ENCODE assay signal across 8 mouse cellular contexts in the genomic region with DNA sequence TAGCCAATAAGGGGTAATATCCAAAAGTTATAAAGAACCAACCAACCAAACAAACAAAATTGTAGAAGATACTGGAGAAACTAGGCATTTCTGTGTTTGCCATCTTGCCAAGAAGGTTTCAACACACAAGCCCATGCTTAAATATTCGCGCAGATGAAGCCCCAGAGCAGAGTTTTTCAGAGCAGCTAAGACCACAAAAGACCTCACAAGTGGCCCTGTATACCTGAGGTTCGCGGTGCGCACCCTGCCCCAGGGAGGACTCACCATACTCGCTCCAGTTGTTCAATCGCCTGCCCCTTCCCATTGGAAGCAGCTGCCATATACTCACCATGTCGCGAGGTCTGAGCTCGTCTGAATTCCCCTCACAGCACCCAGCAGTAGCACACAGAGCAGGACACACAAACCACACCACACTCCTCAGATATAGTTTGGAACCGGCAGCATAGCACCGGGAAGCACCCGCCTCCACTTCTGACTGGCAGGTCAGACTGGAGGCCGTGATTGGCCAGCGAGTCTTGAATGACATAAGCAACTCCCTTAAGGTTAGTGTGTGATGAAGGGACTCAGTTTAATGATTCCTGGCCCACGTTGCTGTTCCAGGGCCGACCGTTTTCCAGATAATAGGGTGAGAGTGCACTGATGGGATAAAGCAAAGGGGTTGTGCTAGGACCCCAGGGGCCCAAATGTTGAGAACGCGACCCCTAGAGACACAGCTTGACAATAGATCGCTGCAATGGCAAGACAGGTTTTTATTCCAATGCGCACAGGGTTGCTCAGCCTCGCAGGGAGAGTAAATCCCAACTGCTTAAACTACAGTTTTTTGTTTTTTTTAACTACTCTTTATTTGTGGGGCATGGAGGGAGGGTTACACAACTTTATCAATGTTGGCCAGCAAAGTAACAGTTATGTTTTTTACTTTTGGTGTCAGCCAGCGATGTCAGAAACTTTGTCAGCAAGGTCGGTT. TPM values are rescaled to one million over a fixed set of nuclear protein-coding genes. Genes with fewer than 3 reads are reported as not detected.
A peak's percentile ranks its signal among the peaks of the same experiment; 100 is the strongest.
DNase-seq lines count a peak whose midpoint lies in the region; ATAC-seq and TF ChIP-seq lines count a peak whose summit lies in the region.
"Not testable (repeated sequence)": the region's sequence is repeated elsewhere in the genome, so short reads cannot be mapped to it uniquely, and the experiment has no call there.

A gene (minus strand): TSS at position 437 of the 964 bp plus-strand sequence.

- peak; percentile 71 for DNase-seq in c-Kit-positive CD71-positive TER-119-positive erythroid progenitor cells, embryonic 14.5 days (ENCODE audit: low spot score)
- DNase-seq in heart, postnatal 0 days (ENCODE audit: low spot score), result peak; percentile 50
- DNase-seq in kidney, postnatal 25 days, result peak; percentile 80 to 87
- DNase-seq in neural tube, embryonic 10.5 days (ENCODE audit: extremely low spot score, low spot score), result peak; percentile 60

- H3K9ac ChIP-seq in forebrain, embryonic 13.5 days, result peak within 1 kb of the TSS; percentile 46; the same call in 1 of the 2 replicates
- peak within 1 kb of the TSS; percentile 42; the same call in 1 of the 2 replicates for H3K9ac ChIP-seq in heart, postnatal 0 days (replicated peaks; ENCODE audit: low read depth, low read length)
- H3K9ac ChIP-seq in liver, embryonic 12.5 days, result peak within 1 kb of the TSS; percentile 60
- not testable (repeated sequence) for H3K9ac ChIP-seq in stomach, embryonic 15.5 days

- WGBS in forebrain, embryonic 13.5 days, result 3% methylated on average over 25 of the region's 25 CpGs
- 4% methylated on average over 25 of the region's 25 CpGs for WGBS in heart, postnatal 0 days
- 3% methylated on average over 25 of the region's 25 CpGs for WGBS in liver, embryonic 12.5 days (ENCODE audit: insufficient replicate concordance)
- WGBS in stomach, embryonic 15.5 days, result 2% methylated on average over 25 of the region's 25 CpGs

- not testable (repeated sequence) for H3K27ac ChIP-seq in forebrain, embryonic 13.5 days; heart, postnatal 0 days (ENCODE audit: low read depth); liver, embryonic 12.5 days; stomach, embryonic 15.5 days

- not testable (repeated sequence) for TF ChIP-seq CTCF in heart, postnatal 0 days (IDR thresholded peaks at IDR 0.05; ENCODE audit: low read depth)

- not testable (repeated sequence) for TF ChIP-seq EP300 in heart, postnatal 0 days (IDR thresholded peaks at IDR 0.05; ENCODE audit: low read depth)

- ATAC-seq in CD4-positive, CD25-positive, alpha-beta regulatory T cell, adult 4 months, result peak; percentile 81
- peak; percentile 99 for ATAC-seq in forebrain, embryonic 13.5 days
- peak; percentile 91 for ATAC-seq in heart, postnatal 0 days (ENCODE audit: insufficient read depth, low read depth)
- peak; percentile 100 for ATAC-seq in liver, embryonic 12.5 days
- peak; percentile 99 for ATAC-seq in stomach, embryonic 15.5 days (ENCODE audit: insufficient read depth, low FRiP score, low read depth)

- not testable (repeated sequence) for H3K27me3 ChIP-seq in forebrain, embryonic 13.5 days; heart, postnatal 0 days (ENCODE audit: control insufficient read depth, insufficient read depth, low read length); liver, embryonic 12.5 days (replicated peaks); stomach, embryonic 15.5 days (replicated peaks)

- not testable (repeated sequence) for H3K4me1 ChIP-seq in forebrain, embryonic 13.5 days; heart, postnatal 0 days (ENCODE audit: control insufficient read depth, insufficient read depth); liver, embryonic 12.5 days; stomach, embryonic 15.5 days

- H3K4me2 ChIP-seq in forebrain, embryonic 13.5 days, result peak within 1 kb of the TSS; percentile 54
- peak within 1 kb of the TSS; percentile 63 for H3K4me2 ChIP-seq in heart, postnatal 0 days (ENCODE audit: low read depth, low read length)
- peak within 1 kb of the TSS; percentile 62 for H3K4me2 ChIP-seq in liver, embryonic 12.5 days
- peak within 1 kb of the TSS; percentile 55 for H3K4me2 ChIP-seq in stomach, embryonic 15.5 days

- H3K36me3 ChIP-seq in forebrain, embryonic 13.5 days (ENCODE audit: poor library complexity, severe bottlenecking); heart, postnatal 0 days (replicated peaks; ENCODE audit: control insufficient read depth, insufficient read depth, low read length); liver, embryonic 12.5 days; stomach, embryonic 15.5 days: not testable (repeated sequence)

- peaks cover 11% of the 10 kb centered on the region for H3K9me3 ChIP-seq in forebrain, embryonic 13.5 days (replicated peaks)
- not testable (repeated sequence) for H3K9me3 ChIP-seq in heart, postnatal 0 days (replicated peaks; ENCODE audit: control insufficient read depth, low read length); liver, embryonic 12.5 days (replicated peaks); stomach, embryonic 15.5 days

- peak within 1 kb of the TSS; percentile 41 for H3K4me3 ChIP-seq in forebrain, embryonic 13.5 days
- H3K4me3 ChIP-seq in heart, postnatal 0 days (ENCODE audit: low read depth, low read length), result peak within 1 kb of the TSS; percentile 57
- peak within 1 kb of the TSS; percentile 62 for H3K4me3 ChIP-seq in liver, embryonic 12.5 days
- H3K4me3 ChIP-seq in stomach, embryonic 15.5 days (replicated peaks), result peak within 1 kb of the TSS; percentile 48

RNA-seq across cellular contexts. Expression of the gene that starts here (rescaled TPM):
- polyA plus RNA-seq in CD4-positive, CD25-positive, alpha-beta regulatory T cell, adult 4 months (2017; shearing (Covaris generic)), result 1 to 10 TPM in 1 of 2 experiments, under 1 TPM in 1; 0.70 to 1.2 TPM
- 2.9 and 3.1 TPM in 2 replicates for polyA plus RNA-seq in forebrain, embryonic 13.5 days (2015; fragmentation: Nextera tagmentation; extraction: Ambion mirVana)
- total RNA-seq in heart, postnatal 0 days (2014; rRNA removed; ENCODE audit: low replicate concordance), result 0.19 and 1.4 TPM in 2 replicates
- 0.77 and 0.83 TPM in 2 replicates for polyA plus RNA-seq in heart, postnatal 0 days (2015; fragmentation: Nextera tagmentation; extraction: Ambion mirVana)
- polyA plus RNA-seq in liver, embryonic 12.5 days (2016; fragmentation: Nextera tagmentation; extraction: Ambion mirVana), result 2.2 TPM in 2 replicates
- 3.3 and 3.6 TPM in 2 replicates for polyA plus RNA-seq in stomach, embryonic 15.5 days (2015; fragmentation: Nextera tagmentation; extraction: Ambion mirVana)
